Mouse (Mus musculus) liver, embryonic 16.5 days (tissue): ENCODE measurements around the gene Phf6. TPM values are rescaled to one million over a fixed set of nuclear protein-coding genes. Genes with fewer than 3 reads are reported as not detected.

Experiments used
- ATAC-seq: fragments of 200-750 bp; cut with Nextera tagmentation; 2 replicates; pipeline ENCODE4 v1.8.0; 2017; ENCODE audit warnings: low read depth, mild to moderate bottlenecking, moderate number of reproducible peaks, moderate library complexity
- H3K27ac ChIP-seq: fragments of 300-500 bp; sonication (generic); 2 replicates; pipeline ENCODE4 v1.5.1; 2014; ENCODE audit warnings: mild to moderate bottlenecking, low read length
- H3K27me3 ChIP-seq: fragments of 300-500 bp; sonication (generic); 2 replicates; pipeline ENCODE4 v1.6.1; 2014; ENCODE audit warnings: low read depth, low read length, mixed read lengths; ENCODE audit not compliant: control insufficient read depth, insufficient read depth
- H3K36me3 ChIP-seq: fragments of 300-500 bp; sonication (generic); 2 replicates; pipeline ENCODE4 v1.6.1; 2014; ENCODE audit warnings: mild to moderate bottlenecking; ENCODE audit not compliant: control insufficient read depth, insufficient read depth
- H3K4me1 ChIP-seq: fragments of 300-500 bp; sonication (generic); 2 replicates; pipeline ENCODE4 v1.6.1; 2014; ENCODE audit warnings: low read depth, low read length, mixed read lengths; ENCODE audit not compliant: control insufficient read depth
- H3K4me2 ChIP-seq: fragments of 300-500 bp; sonication (generic); 2 replicates; pipeline ENCODE4 v1.6.1; 2014; ENCODE audit warnings: low read depth, low read length, mixed read lengths
- H3K4me3 ChIP-seq: fragments of 300-500 bp; sonication (generic); 2 replicates; pipeline ENCODE4 v1.5.1; 2014; ENCODE audit warnings: low read depth, mild to moderate bottlenecking, low read length
- H3K9ac ChIP-seq: fragments of 300-500 bp; sonication (generic); 2 replicates; pipeline ENCODE4 v1.6.1; 2014; ENCODE audit warnings: low read depth, low read length
- H3K9me3 ChIP-seq: fragments of 300-500 bp; sonication (generic); replicated peaks from 2 replicates; pipeline ENCODE4 v1.6.1; 2016; ENCODE audit warnings: low read length; ENCODE audit not compliant: control insufficient read depth
- WGBS: fragments of 180-500 bp; shearing (Covaris S2); extraction: QIAGEN DNeasy Blood & Tissue Kit; methylation state at CpG from one replicate; pipeline ENCODE4 v1.1.7; 2014; ENCODE audit not compliant: insufficient replicate concordance; 5-methylcytosine and 5-hydroxymethylcytosine counted together
- polyA plus RNA-seq: library from polyadenylated mRNA; unstranded; fragments of >200 nt; fragmentation: Nextera tagmentation; extraction: Ambion mirVana; gene quantifications from 2 replicates; pipeline ENCODE4 v1.2.1, GENCODE M21; 2015

The Phf6 gene
- polyA plus RNA-seq, 1 experiment from 2014 or later: 8.4 TPM

GRCm38 (mm10) chrX:52928883-52929282 lies 16.8 kb downstream of the Phf6 start:
- Histone ChIP-seq H3K4me2 (no peak overlapping the region), H3K4me3 (no peak overlapping the region), H3K4me1 (no peaks in the 10 kb centered on the region), H3K9me3 (no peaks in the 10 kb centered on the region), H3K27ac (no peak overlapping the region), H3K9ac (no peak overlapping the region), H3K27me3 (no peaks in the 10 kb centered on the region), H3K36me3 (no peaks in the 10 kb centered on the region)
- ATAC-seq: no peak
- WGBS: 30% methylated on average over 1 of the region's 1 CpGs

GRCm38 (mm10) chrX:52929779-52930178 lies 17.7 kb downstream of the Phf6 start:
- H3K4me2 ChIP-seq: no peak overlapping the region
- 68% methylated on average over 3 of the region's 3 CpGs for WGBS
- no peak overlapping the region for H3K4me3 ChIP-seq
- H3K4me1 ChIP-seq: no peaks in the 10 kb centered on the region
- no peak overlapping the region for H3K9ac ChIP-seq
- H3K27ac ChIP-seq: no peak overlapping the region
- H3K36me3 ChIP-seq: no peaks in the 10 kb centered on the region
- ATAC-seq: no peak
- H3K9me3 ChIP-seq: no peaks in the 10 kb centered on the region
- no peaks in the 10 kb centered on the region for H3K27me3 ChIP-seq

GRCm38 (mm10) chrX:52930191-52930590 lies 18.1 kb downstream of the Phf6 start:
- no peak overlapping the region for H3K4me3 ChIP-seq
- ATAC-seq: no peak
- no peaks in the 10 kb centered on the region for H3K4me1 ChIP-seq
- no peak overlapping the region for H3K9ac ChIP-seq
- H3K36me3 ChIP-seq: no peaks in the 10 kb centered on the region
- no peak overlapping the region for H3K4me2 ChIP-seq
- 77% methylated on average over 5 of the region's 5 CpGs for WGBS
- no peak overlapping the region for H3K27ac ChIP-seq
- H3K9me3 ChIP-seq: no peaks in the 10 kb centered on the region
- no peaks in the 10 kb centered on the region for H3K27me3 ChIP-seq

GRCm38 (mm10) chrX:52932161-52932560 lies 20.1 kb downstream of the Phf6 start:
- Histone ChIP-seq H3K27me3 (no peaks in the 10 kb centered on the region), H3K9ac (no peak overlapping the region), H3K4me2 (no peak overlapping the region), H3K27ac (no peak overlapping the region), H3K9me3 (no peaks in the 10 kb centered on the region), H3K4me3 (no peak overlapping the region), H3K36me3 (no peaks in the 10 kb centered on the region), H3K4me1 (no peaks in the 10 kb centered on the region)
- 0 out of 2 replicates have a peak, but pooled peaks have one; percentile 41 for ATAC-seq
- WGBS: 71% methylated on average over 1 of the region's 1 CpGs

- no peaks in the 10 kb centered on the region for H3K36me3 ChIP-seq
- no peak overlapping the region for H3K4me3 ChIP-seq
- H3K9me3 ChIP-seq: no peaks in the 10 kb centered on the region
- H3K27me3 ChIP-seq: no peaks in the 10 kb centered on the region
- H3K4me2 ChIP-seq: no peak overlapping the region
- ATAC-seq: no peak
- no peak overlapping the region for H3K27ac ChIP-seq
- 34% methylated on average over 2 of the region's 2 CpGs for WGBS
- no peak overlapping the region for H3K9ac ChIP-seq
- no peaks in the 10 kb centered on the region for H3K4me1 ChIP-seq
Observed at GRCm38 (mm10) chrX:52934496-52934895, 22.4 kb downstream of the Phf6 start.

- WGBS: 80% methylated on average over 5 of the region's 5 CpGs
- no peak overlapping the region for H3K27ac ChIP-seq
- no peaks in the 10 kb centered on the region for H3K27me3 ChIP-seq
- H3K4me1 ChIP-seq: no peaks in the 10 kb centered on the region
- no peaks in the 10 kb centered on the region for H3K9me3 ChIP-seq
- H3K36me3 ChIP-seq: no peaks in the 10 kb centered on the region; the same call in 1 of the 2 replicates
- ATAC-seq: no peak
- H3K4me3 ChIP-seq: no peak overlapping the region
- H3K9ac ChIP-seq: no peak overlapping the region
- no peak overlapping the region for H3K4me2 ChIP-seq
Observed at GRCm38 (mm10) chrX:52945509-52945908, 33.4 kb downstream of the Phf6 start.

- H3K36me3 ChIP-seq: no peaks in the 10 kb centered on the region
- H3K9ac ChIP-seq: no peak overlapping the region
- H3K4me1 ChIP-seq: no peaks in the 10 kb centered on the region
- no peaks in the 10 kb centered on the region for H3K27me3 ChIP-seq
- no peak for ATAC-seq
- H3K9me3 ChIP-seq: no peaks in the 10 kb centered on the region
- no peak overlapping the region for H3K4me3 ChIP-seq
- 48% methylated on average over 2 of the region's 2 CpGs for WGBS
- H3K4me2 ChIP-seq: no peak overlapping the region
- no peak overlapping the region for H3K27ac ChIP-seq
Observed at GRCm38 (mm10) chrX:52949713-52950112, 37.6 kb downstream of the Phf6 start.

- Histone ChIP-seq H3K27ac (no peak overlapping the region), H3K4me3 (no peak overlapping the region), H3K36me3 (no peaks in the 10 kb centered on the region), H3K4me1 (no peaks in the 10 kb centered on the region), H3K4me2 (no peak overlapping the region), H3K9ac (no peak overlapping the region), H3K9me3 (no peaks in the 10 kb centered on the region), H3K27me3 (no peaks in the 10 kb centered on the region)
- ATAC-seq: no peak
- WGBS: 42% methylated on average over 4 of the region's 4 CpGs
Observed at GRCm38 (mm10) chrX:52956942-52957341, 44.9 kb downstream of the Phf6 start.

GRCm38 (mm10) chrX:52961559-52962110 lies 49.6 kb downstream of the Phf6 start:
- no peak overlapping the region for H3K27ac ChIP-seq
- no peaks in the 10 kb centered on the region for H3K9me3 ChIP-seq
- H3K4me1 ChIP-seq: no peaks in the 10 kb centered on the region; the same call in 1 of the 2 replicates
- 59% methylated on average over 5 of the region's 5 CpGs for WGBS
- H3K4me3 ChIP-seq: no peak overlapping the region
- H3K4me2 ChIP-seq: no peak overlapping the region
- H3K27me3 ChIP-seq: no peaks in the 10 kb centered on the region
- no peak for ATAC-seq
- no peak overlapping the region for H3K9ac ChIP-seq
- H3K36me3 ChIP-seq: no peaks in the 10 kb centered on the region
